Mouse (Mus musculus) embryo, embryonic 11 days (tissue): ENCODE data around the gene Map2k6.
A peak's percentile ranks its signal among the peaks of the same experiment; 100 is the strongest.

Experiments used
- DNase-seq: peaks from one replicate; pipeline ENCODE4 v3.0.0-alpha.2; 2015

Gene Map2k6

DNA sequence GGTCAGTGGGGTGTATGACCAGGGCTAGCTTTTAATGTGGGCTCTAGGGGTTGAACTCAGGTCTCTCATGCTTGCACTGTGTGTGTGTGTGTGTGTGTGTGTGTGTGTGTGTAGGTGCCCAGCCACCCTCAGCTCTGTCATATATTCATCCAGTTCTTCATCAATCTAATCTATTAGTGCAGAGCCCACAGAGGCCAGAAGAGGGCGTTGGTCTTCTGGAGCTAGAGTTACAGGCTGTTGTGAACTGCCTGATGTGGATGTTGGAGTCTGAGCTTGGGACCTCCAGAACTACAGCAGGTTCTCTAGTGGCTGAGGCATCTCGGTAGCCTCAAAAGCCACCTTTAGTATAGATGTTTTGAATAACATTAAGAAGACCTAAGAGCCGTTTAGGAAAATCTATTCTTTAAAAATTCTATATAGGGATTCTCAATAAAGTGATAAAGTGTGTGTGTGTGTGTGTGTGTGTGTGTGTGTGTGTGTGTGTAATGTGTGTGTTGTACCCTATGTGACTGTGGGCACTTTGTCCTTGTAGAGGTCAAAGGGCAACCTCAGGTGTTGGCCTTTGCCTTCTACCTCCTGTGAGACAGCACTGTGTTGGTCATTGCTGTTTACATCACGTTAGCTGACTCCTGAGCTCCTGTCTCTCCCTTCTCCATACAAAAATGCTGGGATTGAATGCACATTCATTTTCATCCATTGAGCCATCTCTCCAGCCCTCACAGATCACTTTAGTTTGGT lies 96.6 kb downstream of the Map2k6 start:
- no peak for DNase-seq

- peak; percentile 63 for DNase-seq
These were observed 97.1 kb downstream of the Map2k6 start for GRCm38 (mm10) chr11:110496061-110496446.

GRCm38 (mm10) chr11:110497743-110498142 lies 98.8 kb downstream of the Map2k6 start:
- no peak for DNase-seq

GRCm38 (mm10) chr11:110498651-110499213 lies 99.8 kb downstream of the Map2k6 start:
- peak; percentile 54 for DNase-seq

GRCm38 (mm10) chr11:110502937-110503670 lies 104.2 kb downstream of the Map2k6 start:
- DNase-seq, result no peak

DNA sequence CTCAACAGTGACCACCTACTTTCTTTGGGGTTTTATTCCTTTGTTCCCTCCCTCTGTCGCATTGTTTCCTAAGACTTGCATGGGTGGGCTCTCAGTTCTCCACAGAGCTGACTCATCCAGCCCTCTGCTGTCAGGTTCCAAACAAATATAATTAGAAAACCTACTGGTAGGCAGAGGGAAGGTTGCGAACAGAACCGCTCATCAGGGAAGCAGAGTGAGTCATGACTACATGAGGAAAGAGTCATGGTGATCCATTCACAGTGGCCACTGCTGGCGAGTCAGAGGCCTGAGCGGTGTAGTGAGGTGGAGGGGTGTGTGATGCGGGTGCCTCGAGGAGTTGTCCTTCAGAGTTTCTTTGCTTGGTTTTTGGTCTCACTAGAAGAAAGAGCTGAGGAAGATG lies 112.5 kb downstream of the Map2k6 start:
- DNase-seq, result no peak

- no peak for DNase-seq
These were observed 119.7 kb downstream of the Map2k6 start for GRCm38 (mm10) chr11:110518648-110519047.

GRCm38 (mm10) chr11:110522906-110523305 lies 124.0 kb downstream of the Map2k6 start:
- DNase-seq, result no peak

DNA sequence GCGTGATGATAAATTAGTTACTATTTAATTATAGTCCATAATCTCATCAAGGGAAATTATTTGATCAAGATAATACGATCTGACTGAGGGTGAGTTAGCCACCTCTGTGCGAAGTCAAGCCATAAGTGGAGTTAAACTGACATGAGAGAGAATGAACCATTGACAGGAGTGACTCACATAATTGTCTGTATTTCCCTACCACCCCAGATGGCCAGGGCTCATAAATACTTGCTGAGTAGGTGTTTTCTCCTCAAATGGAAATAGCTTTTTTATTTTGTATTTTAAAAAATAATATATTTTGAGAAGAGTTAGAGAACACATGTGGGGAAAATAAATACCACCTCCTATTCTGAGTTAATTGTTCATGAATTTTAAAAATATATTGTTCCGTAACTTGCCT lies 127.2 kb downstream of the Map2k6 start:
- no peak for DNase-seq

- DNase-seq, result peak; percentile 12
These were observed 132.2 kb downstream of the Map2k6 start for GRCm38 (mm10) chr11:110531087-110531486.

DNA sequence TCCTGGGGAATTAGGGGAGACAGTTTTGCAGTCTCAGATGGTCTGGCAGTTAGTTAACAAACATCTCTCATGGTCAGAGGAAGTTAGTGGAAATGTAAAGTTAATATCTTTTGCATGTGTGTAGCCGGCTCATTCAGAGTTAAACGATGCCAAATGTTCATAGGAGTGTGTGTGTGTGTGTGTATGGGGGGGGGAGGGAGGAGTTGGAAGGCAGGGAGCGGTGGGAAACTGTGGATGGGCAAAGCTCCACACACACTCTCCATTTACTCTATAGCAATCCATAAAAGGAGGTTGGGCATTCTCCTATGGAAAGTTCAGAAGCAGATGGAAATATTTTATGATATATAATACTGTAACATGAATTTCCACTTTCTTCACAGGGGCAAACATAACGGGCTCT lies 135.9 kb downstream of the Map2k6 start:
- DNase-seq, result no peak

DNA sequence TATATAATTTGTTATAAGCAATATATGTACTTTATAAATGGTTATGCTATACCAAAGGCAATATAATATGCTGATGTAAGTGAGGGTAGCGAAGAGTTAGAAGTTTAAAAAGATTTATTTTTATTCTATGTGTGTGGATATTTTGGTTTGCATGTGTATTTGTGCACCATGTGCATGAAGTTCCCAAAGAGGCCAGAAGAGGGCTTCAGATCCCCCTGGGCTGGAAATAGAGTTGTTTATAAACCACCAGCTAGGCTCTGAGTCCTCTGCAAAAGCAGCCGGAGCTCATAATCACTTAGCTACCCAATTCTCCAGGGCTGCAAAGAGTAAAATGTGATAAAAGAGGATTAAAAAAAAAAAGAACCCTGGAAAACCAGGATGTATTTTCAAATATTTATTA lies 137.6 kb downstream of the Map2k6 start:
- DNase-seq, result no peak

DNA sequence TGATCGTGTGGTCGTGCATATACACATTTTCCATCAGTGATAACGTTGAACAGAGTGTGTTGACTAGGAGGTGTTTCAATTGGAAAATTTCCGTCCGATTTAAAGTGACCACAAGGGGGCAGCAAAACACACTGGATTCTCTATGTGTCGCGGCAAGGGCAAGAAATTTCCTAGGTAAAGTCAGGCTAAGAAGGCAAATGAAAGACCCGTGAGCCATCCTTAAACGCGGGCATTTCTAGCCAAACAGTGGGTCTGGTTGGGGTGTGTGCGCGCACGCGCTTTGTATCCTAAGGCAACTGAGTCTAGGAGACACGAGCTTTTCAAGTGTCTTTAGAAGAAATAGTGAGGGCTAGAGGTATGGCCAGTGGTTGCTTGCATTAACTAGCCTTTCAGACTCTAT lies 138.7 kb downstream of the Map2k6 start:
- peak; percentile 86 for DNase-seq

DNA sequence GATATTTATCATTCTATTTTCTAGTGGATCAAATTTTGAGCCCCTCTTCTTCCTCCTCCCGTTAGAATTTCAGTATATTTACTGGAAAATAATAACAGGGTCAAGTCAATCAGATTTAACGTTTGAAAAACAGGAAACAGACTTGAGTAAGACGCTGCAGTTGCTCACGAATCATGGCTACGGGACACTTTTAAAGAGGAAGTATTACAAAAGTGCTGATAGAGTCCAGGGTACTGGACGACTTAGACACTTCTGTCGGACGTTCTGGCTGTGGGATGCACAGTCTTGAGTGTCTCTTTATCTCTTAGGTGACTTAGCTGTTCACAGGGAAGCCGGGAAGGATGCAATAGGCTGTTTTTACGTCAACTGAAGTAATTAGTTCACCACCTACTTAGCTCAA lies 139.3 kb downstream of the Map2k6 start:
- DNase-seq, result no peak

DNA sequence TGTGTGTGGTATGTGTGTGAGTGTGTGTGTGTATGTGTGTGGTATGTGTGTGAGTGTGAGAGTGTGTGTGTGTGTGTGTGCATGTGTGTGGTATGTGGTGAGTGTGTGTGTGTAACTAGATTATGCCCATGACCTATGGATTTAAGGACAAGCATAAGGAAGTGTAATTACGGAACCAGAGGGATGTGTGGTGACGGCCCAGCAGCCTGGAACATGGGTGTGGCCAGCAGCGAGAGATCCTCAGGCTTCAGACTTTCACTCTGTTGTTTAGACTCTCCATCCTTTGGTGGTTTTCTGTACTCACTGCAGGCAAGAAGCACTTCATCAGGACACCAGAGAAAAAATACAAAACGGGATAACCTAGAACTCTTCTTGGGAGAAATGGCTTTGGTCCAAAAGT lies 143.0 kb downstream of the Map2k6 start:
- DNase-seq, result no peak

- no peak for DNase-seq
These were observed 145.7 kb downstream of the Map2k6 start for GRCm38 (mm10) chr11:110544419-110545210.

- no peak for DNase-seq
These were observed 146.5 kb downstream of the Map2k6 start for GRCm38 (mm10) chr11:110545416-110545815.

GRCm38 (mm10) chr11:110551471-110551967 lies 152.6 kb downstream of the Map2k6 start:
- no peak for DNase-seq

DNA sequence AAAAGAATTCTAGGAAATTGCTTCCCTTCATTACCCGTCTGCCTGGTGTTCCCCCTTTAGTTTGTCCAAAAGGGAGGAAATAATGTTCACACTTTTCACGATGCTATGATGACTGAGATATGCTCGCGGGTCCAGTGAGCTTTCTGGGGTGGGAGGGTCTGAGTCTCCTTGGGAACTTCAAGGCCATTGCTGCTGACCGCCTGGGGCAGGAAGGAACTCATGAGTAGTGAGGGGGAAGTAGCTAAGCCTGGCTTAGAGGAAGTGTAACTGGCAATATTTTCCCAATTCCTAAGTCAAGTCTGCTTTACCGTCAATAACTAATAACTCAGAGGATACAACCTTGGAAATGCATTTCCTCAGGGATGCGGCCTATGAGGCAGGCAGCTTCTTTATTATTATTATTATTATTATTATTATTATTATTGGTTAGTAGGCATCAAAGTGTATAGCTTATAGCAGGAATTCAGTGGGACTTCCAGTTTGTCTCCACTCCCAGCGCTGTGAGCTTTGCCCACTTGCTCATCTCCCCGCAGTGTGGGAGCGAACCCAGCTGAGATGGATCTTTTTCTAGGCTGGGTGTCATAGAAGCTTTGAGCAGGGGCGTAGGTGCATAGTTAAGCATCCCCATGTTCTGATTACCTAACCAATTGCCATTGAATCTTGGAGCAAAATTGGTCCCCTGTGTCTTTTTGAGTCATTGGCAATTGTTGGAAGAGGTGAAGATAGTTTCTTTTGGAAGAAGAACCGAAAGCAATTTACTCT lies 163.6 kb downstream of the Map2k6 start:
- DNase-seq, result no peak

DNA sequence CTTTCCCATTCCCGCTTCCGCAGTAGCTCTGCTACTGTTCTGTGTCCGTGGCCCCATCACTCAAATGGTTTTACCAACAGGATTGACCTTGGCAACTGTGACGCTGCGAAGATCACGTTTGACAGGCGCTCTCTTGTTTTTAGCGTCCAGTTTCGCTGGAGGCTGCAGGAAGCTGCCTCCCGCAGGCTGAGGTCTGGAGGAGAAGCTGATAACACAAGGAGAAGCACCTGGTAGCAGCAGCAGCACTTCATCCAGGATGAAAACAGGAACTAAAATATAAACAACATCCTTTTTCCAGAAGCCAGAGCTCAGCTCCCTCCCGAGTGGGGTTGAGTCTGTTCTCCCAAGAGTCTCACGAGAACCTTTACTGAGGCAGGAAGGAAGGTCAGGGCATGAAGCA lies 164.3 kb downstream of the Map2k6 start:
- no peak for DNase-seq

DNA sequence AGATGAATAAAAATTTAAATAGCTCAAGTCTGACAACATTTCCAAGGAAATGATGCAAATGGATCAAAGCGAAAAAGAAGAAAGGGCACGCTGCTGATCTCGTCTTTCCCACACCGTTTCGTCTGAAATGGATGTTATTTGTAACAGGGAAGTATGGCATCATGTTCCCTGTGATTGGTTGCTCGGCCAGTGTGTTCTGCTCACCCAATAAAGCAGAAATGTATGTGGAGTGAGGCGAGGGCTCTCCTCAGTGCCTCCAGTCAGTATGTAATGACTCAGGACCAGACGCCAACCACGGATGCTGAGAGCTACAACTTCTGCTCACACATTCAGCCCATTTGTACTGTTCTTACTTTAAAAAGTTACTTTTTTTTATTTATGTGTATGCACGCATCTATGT lies 164.9 kb downstream of the Map2k6 start:
- DNase-seq, result no peak

- no peak for DNase-seq
These were observed 167.4 kb downstream of the Map2k6 start for GRCm38 (mm10) chr11:110566307-110566706.
